Comparison of ENCODE assay signal across 1 mouse cellular context in the genomic region with DNA sequence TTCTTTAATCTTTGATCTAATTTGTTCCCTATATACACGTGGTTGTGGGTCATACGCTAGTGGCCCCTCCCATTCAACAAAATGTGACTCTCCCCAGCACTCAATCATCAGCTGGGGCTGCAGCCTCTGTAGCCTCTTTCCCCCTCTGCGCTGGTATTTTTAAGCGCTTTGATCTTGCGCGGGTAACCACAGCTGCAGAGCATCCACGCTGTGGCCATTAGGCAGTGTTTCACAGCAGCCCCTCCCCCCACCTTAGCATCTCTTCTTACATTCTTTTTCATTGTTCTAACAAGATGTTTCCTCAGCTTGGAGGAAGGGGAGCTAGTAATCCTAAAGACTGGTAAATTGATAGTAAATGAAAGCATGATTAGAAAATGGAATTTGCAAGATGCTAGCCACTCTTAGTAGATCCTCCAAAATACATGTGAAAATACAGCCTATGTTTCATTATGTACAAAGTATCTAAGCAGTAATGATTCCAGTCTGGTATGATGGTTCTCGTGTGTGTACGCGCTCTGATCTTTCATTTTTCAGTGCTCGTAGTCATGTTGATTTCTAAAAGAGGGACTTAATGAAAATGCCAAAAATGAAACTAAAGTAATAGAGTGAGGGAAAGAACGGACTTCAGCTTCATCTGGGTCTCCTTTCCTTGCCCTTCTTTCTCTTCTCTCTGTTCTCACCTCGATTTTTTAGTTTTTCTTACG.
TF ChIP-seq lines count a peak whose summit lies in the region.

No protein-coding gene starts in this region.

TF ChIP-seq in MEL, 35 proteins besides CTCF, POLR2A, EP300 and RAD21:
- TF ChIP-seq MXI1 (IDR thresholded peaks at IDR 0.05; ENCODE audit: low read depth, low read length) (no peak), RCOR1 (IDR thresholded peaks at IDR 0.05; ENCODE audit: low read depth, low read length) (no peak), ELF1 (IDR thresholded peaks at IDR 0.05; ENCODE audit: low read depth, low read length) (no peak), TBP (IDR thresholded peaks at IDR 0.05; ENCODE audit: low read depth, low read length) (no peak), USF1 (IDR thresholded peaks at IDR 0.05; ENCODE audit: low read depth, low read length) (no peak), UBTF (IDR thresholded peaks at IDR 0.05; ENCODE audit: borderline replicate concordance, insufficient read depth, low read depth, low read length) (no peak), MAFK (IDR thresholded peaks at IDR 0.05; ENCODE audit: borderline replicate concordance, low read depth, low read length) (no peak), CHD2 (IDR thresholded peaks at IDR 0.05; ENCODE audit: low read length) (no peak)
